Mouse (Mus musculus) kidney, postnatal 0 days (tissue): Measurements from ENCODE around the gene Socs5. TPM values are rescaled to one million over a fixed set of nuclear protein-coding genes. Genes with fewer than 3 reads are reported as not detected.

Experiments
- ATAC-seq: fragments of 200-750 bp; cut with Nextera tagmentation; replicated peaks from 2 replicates; pipeline ENCODE4 v1.8.0; 2017; ENCODE audit warnings: low read depth, moderate number of reproducible peaks, moderate TSS enrichment, moderate library complexity; ENCODE audit not compliant: low FRiP score
- DNase-seq: peaks from one replicate; pipeline ENCODE4 v3.0.0-alpha.2; 2016; ENCODE audit warnings: low spot score
- H3K27ac ChIP-seq: fragments of 300-500 bp; sonication (generic); 2 replicates; pipeline ENCODE4 v1.5.1; 2014; ENCODE audit warnings: mild to moderate bottlenecking
- H3K27me3 ChIP-seq: fragments of 300-500 bp; sonication (generic); 2 replicates; pipeline ENCODE4 v1.6.1; 2014; ENCODE audit warnings: low read length, mixed read lengths; ENCODE audit not compliant: insufficient read depth
- H3K36me3 ChIP-seq: fragments of 300-500 bp; sonication (generic); 2 replicates; pipeline ENCODE4 v1.6.1; 2014; ENCODE audit warnings: low read length, mixed read lengths; ENCODE audit not compliant: insufficient read depth
- H3K4me1 ChIP-seq: fragments of 300-500 bp; sonication (generic); replicated peaks from 2 replicates; pipeline ENCODE4 v1.6.1; 2014; ENCODE audit warnings: antibody characterized with exemption, low read length, mixed read lengths; ENCODE audit not compliant: insufficient read depth
- H3K4me2 ChIP-seq: fragments of 300-500 bp; sonication (generic); 2 replicates; pipeline ENCODE4 v1.6.1; 2014; ENCODE audit warnings: mild to moderate bottlenecking, low read length, moderate library complexity, mixed read lengths
- H3K4me3 ChIP-seq: fragments of 300-500 bp; sonication (generic); replicated peaks from 2 replicates; pipeline ENCODE4 v1.5.1; 2014; ENCODE audit warnings: low read depth, low read length
- H3K9ac ChIP-seq: fragments of 300-500 bp; sonication (generic); 2 replicates; pipeline ENCODE4 v1.6.1; 2014; ENCODE audit warnings: low read depth, low read length
- H3K9me3 ChIP-seq: fragments of 300-500 bp; sonication (generic); replicated peaks from 2 replicates; pipeline ENCODE4 v1.6.1; 2016; ENCODE audit warnings: low read length, inconsistent platforms, mixed read lengths
- CTCF ChIP-seq: IDR thresholded peaks from 2 replicates; pipeline ENCODE4 v1.5.1; 2016; ENCODE audit warnings: antibody characterized with exemption, low read depth, mild to moderate bottlenecking, moderate library complexity
- WGBS: fragments of 180-500 bp; shearing (Covaris S2); extraction: QIAGEN DNeasy Blood & Tissue Kit; methylation state at CpG from one replicate; pipeline ENCODE4 v1.1.7; 2014; 5-methylcytosine and 5-hydroxymethylcytosine counted together
- polyA plus RNA-seq: library from polyadenylated mRNA; unstranded; fragments of >200 nt; fragmentation: Nextera tagmentation; extraction: Ambion mirVana; gene quantifications from 2 replicates; pipeline ENCODE4 v1.2.1, GENCODE M21; 2015

Gene Socs5
- polyA plus RNA-seq, 1 experiment from 2014 or later: 15.7 TPM

DNA sequence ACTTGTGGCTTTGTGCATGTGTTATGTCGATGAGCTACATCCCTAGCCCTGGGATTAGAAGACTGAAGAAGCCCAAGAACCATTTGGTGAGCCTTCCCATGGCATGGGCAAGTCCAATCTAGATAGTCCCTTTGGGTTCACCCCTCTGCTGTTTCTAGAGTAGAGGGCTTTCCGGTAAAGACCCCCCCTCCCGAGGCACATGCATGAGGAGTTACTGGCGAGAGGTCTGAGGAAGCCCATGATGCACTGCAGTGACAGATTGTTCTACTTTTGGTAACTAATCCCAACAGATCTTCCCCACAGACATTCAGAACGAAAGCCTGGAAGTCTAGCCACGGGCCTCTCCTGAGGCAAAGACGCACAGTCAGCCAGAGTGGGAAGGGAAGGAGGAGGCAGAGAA lies 18.2 kb upstream of the Socs5 start:
- ATAC-seq (no peak), DNase-seq (no peak)
- WGBS: 85% methylated on average over 7 of the region's 7 CpGs

DNA sequence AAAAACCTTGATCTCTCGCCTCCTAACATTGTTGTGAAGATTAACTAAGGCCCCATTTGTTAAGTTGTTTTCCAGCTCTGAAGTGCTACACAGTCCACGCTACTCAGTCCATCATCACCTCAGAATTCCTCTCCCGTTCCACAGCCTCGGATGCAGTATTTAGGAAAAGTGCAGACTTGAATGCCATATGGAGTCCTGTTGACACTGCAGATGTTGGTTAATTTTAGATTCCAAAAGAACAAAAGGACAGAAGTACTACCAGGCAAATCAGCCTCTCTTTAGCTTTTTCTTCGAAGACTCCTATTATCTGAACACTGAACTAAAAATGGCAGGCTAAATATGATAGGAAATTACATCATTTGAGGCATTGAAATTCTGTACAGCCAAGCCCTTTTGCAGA lies 14.4 kb upstream of the Socs5 start:
- DNase-seq (no peak), ATAC-seq (no peak)
- no peaks in the 10 kb centered on the region for H3K9me3 ChIP-seq
- no peak overlapping the region for H3K9ac ChIP-seq
- H3K27ac ChIP-seq: no peak overlapping the region
- H3K36me3 ChIP-seq: no peaks in the 10 kb centered on the region
- no peak overlapping the region for H3K4me2 ChIP-seq
- H3K4me1 ChIP-seq: no peaks in the 10 kb centered on the region
- 54% methylated on average over 5 of the region's 5 CpGs for WGBS
- no peak for TF ChIP-seq CTCF
- no peaks in the 10 kb centered on the region; the same call in 1 of the 2 replicates for H3K27me3 ChIP-seq
- H3K4me3 ChIP-seq: no peak overlapping the region

More for the DNA sequence above, 18.2 kb upstream of the Socs5 start:
- no peaks in the 10 kb centered on the region for H3K36me3 ChIP-seq
- no peaks in the 10 kb centered on the region for H3K9me3 ChIP-seq
- H3K4me2 ChIP-seq: no peak overlapping the region
- TF ChIP-seq CTCF: no peak
- no peaks in the 10 kb centered on the region; the same call in 1 of the 2 replicates for H3K27me3 ChIP-seq
- H3K4me1 ChIP-seq: no peaks in the 10 kb centered on the region
- no peak overlapping the region for H3K4me3 ChIP-seq
- no peak overlapping the region for H3K27ac ChIP-seq
- H3K9ac ChIP-seq: no peak overlapping the region

GRCm38 (mm10) chr17:87096951-87097350 lies 10.5 kb upstream of the Socs5 start:
- no peak for ATAC-seq
- WGBS: 69% methylated on average over 2 of the region's 2 CpGs
- TF ChIP-seq CTCF: no peak

DNA sequence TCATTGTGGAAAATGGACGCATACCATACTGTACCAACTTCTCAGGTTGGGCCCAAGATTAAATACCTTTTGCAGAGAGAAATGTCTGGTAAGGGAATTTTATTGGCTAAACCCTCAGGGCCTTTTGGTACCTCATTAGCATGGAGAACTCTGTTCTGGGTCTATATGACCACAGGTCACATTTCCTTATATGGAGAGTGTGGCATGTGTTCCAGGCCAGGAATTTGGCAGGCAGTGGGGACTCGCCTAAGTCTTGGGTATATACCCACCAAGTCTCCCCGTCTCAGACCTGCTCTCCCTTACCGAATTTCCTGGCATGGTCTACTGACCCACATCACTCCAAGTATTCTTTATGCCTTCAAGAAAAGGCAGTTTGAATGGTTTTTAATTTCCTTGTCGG lies 9.9 kb upstream of the Socs5 start:
- no peaks in the 10 kb centered on the region for H3K27me3 ChIP-seq
- no peak overlapping the region for H3K9ac ChIP-seq
- 72% methylated on average over 5 of the region's 5 CpGs for WGBS
- DNase-seq: no peak
- no peaks in the 10 kb centered on the region for H3K36me3 ChIP-seq
- ATAC-seq: no peak
- TF ChIP-seq CTCF: no peak
- H3K27ac ChIP-seq: no peak overlapping the region
- no peaks in the 10 kb centered on the region for H3K9me3 ChIP-seq
- H3K4me2 ChIP-seq: no peak overlapping the region
- H3K4me3 ChIP-seq: no peak overlapping the region
- no peaks in the 10 kb centered on the region for H3K4me1 ChIP-seq

More at GRCm38 (mm10) chr17:87096951-87097350, 10.5 kb upstream of the Socs5 start:
- Histone ChIP-seq H3K9ac (no peak overlapping the region), H3K4me3 (no peak overlapping the region), H3K27ac (no peak overlapping the region), H3K9me3 (no peaks in the 10 kb centered on the region), H3K4me1 (no peaks in the 10 kb centered on the region), H3K27me3 (no peaks in the 10 kb centered on the region), H3K36me3 (no peaks in the 10 kb centered on the region), H3K4me2 (no peak overlapping the region)
- DNase-seq: no peak

DNA sequence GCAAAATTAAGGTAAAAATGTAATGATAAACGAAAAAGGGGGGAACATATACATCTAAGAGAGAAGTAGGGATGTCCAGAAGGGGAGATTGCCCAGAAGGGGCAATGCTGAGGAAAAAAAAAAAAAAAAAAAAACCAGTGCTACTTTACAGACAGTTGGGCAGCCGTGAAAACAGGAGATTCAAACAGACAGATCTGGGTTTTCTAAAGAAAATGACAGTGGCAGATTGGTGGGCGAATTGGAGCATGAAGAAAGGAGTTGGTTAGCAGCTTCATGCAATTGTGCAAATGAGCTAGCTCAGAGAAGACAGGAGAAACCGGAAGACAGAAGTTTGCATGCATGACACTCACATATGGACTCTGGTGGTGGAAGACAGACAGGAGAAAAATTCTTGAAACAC lies 6.5 kb upstream of the Socs5 start:
- H3K27me3 ChIP-seq: no peaks in the 10 kb centered on the region
- H3K4me2 ChIP-seq: no peak overlapping the region
- TF ChIP-seq CTCF: no peak
- DNase-seq (no peak), ATAC-seq (no peak)
- H3K4me1 ChIP-seq: no peaks in the 10 kb centered on the region
- no peak overlapping the region for H3K9ac ChIP-seq
- H3K9me3 ChIP-seq: no peaks in the 10 kb centered on the region
- H3K4me3 ChIP-seq: no peak overlapping the region
- WGBS: 72% methylated on average over 4 of the region's 4 CpGs
- no peaks in the 10 kb centered on the region for H3K36me3 ChIP-seq
- no peak overlapping the region for H3K27ac ChIP-seq

- H3K27ac ChIP-seq: no peak overlapping the region
- no peaks in the 10 kb centered on the region for H3K4me1 ChIP-seq
- H3K36me3 ChIP-seq: no peaks in the 10 kb centered on the region
- H3K4me3 ChIP-seq: no peak overlapping the region
- 40% methylated on average over 8 of the region's 8 CpGs for WGBS
- no peak for ATAC-seq
- DNase-seq: peak; percentile 50
- no peak overlapping the region for H3K9ac ChIP-seq
- no peak for TF ChIP-seq CTCF
- H3K4me2 ChIP-seq: no peak overlapping the region
- H3K9me3 ChIP-seq: no peaks in the 10 kb centered on the region
- no peaks in the 10 kb centered on the region for H3K27me3 ChIP-seq
Measured at GRCm38 (mm10) chr17:87102636-87103035, 4.8 kb upstream of the Socs5 start.

GRCm38 (mm10) chr17:87103060-87103459 lies 4.4 kb upstream of the Socs5 start:
- Histone ChIP-seq H3K36me3 (no peaks in the 10 kb centered on the region), H3K9ac (no peak overlapping the region), H3K4me2 (no peak overlapping the region), H3K27ac (no peak overlapping the region), H3K4me3 (no peak overlapping the region), H3K27me3 (no peaks in the 10 kb centered on the region), H3K9me3 (no peaks in the 10 kb centered on the region), H3K4me1 (no peaks in the 10 kb centered on the region)
- WGBS: 59% methylated on average over 5 of the region's 5 CpGs
- ATAC-seq (no peak), DNase-seq (no peak)
- no peak for TF ChIP-seq CTCF
